Mouse (Mus musculus) liver, adult 2 months (tissue): ENCODE measurements around the gene Parva.

Source experiments
- CTCF ChIP-seq: fragments of 200-500 bp; IDR thresholded peaks from 2 replicates; pipeline ENCODE4 v1.5.1; 2011; ENCODE audit warnings: low read depth, low read length, control low read depth
- POLR2A ChIP-seq: fragments of 200-500 bp; IDR thresholded peaks from 2 replicates; pipeline ENCODE4 v1.6.1; 2011; ENCODE audit warnings: low read length, control low read depth; ENCODE audit not compliant: insufficient read depth; ENCODE audit errors: extremely low read depth

DNA sequence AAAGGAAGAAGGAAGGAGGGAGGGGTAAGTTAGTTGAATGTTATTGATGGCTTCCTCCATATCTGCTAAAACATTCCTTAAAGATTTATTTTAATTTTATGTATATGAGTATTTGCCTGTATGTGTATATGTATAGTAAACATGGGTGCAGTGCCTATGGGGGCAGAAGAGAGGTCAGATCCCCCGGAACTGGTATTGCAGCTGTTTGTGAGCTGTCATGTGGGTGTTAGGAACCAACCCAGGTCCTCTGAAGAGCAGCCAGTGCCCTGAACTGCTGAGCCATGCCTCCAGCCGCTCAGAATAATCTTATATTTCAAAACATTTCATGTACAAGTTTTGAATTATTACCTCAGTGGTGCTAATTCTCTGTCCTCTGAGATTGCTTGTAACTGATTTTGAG is 63.5 kb downstream of the Parva start:
- TF ChIP-seq CTCF = no peak
- no peak for TF ChIP-seq POLR2A
